Mouse (Mus musculus) mesoderm, embryonic 11.5 days (tissue): ENCODE measurements around the gene Susd3.

Experiments used
- DNase-seq: peaks from one replicate; pipeline ENCODE4 v3.0.0-alpha.2; 2012; ENCODE audit warnings: low read depth, low spot score

The Susd3 gene

GRCm38 (mm10) chr13:49248467-49248862 lies at the start of gene Susd3:
TSS of gene Susd3 (minus strand) at chr13:49248706.
- no peak for DNase-seq

DNA sequence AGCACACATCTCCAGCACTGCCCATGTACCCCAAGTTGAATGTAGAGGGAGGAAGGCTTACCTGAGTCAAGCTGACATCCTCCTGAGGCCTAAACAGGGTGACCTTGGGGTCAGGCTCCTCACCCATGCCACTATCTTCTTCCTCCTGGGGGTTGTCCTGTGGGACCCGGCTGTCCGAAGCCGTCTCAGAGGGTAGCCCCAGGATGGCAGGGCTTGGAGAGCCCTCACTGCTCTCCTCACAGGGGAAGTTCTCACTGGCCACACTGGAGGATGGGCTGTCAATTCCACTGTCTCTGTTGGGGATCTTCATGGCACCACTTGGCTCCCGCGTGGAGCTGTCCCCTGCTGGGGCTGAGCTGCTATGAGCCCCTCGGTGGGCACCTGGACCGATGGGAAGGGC lies 47.8 kb upstream of the Susd3 start:
- no peak for DNase-seq

DNA sequence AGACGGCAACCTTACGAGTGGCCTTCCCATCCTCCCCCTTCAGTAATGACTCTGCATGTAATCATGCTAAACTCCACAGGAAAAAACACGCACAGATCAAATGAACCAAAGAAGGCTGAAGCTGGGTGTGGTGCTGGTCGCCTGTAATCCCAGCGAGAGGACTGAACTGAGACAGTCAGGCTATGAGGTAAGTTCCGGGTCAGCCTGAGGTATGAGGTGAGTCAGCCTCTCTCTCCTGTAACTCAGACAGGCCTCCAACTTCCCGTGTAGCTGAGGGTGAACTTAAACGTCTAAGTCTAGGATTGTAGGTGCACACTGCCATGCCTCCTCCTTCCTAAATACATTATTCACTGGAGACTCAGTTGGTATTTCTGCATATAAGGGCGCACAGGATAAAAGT lies 45.6 kb upstream of the Susd3 start:
- no peak for DNase-seq

DNA sequence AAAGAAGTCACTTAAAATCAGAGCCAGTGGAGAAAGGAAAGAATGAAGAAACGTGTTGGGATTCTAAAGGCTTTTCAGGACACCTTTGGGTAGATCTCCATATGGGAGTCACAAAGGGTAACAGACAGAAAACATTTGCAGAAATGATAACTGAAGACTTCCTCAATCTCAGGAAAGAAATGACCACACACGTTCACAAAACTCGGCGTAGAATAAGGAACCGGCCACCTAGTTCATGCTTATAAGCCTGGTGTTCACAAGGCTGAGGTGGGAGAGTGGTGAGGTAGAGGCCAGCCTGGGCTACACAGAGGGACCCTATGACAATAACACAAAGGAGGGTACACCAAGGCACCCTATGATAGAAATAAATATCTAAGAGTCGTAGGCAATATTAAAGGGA lies 43.4 kb upstream of the Susd3 start:
- DNase-seq = no peak

GRCm38 (mm10) chr13:49291398-49291797 lies 42.9 kb upstream of the Susd3 start:
- DNase-seq = peak; percentile 19

GRCm38 (mm10) chr13:49287224-49287623 lies 38.7 kb upstream of the Susd3 start:
- DNase-seq = no peak

DNA sequence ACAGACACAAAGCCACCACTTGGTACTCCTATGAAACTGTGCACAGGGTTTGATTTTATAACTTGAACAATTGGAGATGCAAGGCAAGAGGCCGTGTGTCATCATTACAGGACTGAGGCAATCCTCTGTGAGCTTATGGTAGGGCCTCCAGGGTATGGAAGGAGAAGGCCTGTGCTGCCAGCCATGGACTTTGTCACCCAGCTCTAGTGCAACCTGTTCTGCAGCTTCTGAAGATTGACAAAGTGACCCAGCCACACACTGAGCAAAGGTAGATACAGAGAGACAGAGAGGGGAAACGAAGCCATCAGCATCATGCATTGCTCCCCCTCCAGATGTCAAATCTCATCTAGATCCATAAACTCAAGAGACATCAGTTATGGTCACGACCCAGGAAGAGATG lies 38.2 kb upstream of the Susd3 start:
- DNase-seq = no peak

DNA sequence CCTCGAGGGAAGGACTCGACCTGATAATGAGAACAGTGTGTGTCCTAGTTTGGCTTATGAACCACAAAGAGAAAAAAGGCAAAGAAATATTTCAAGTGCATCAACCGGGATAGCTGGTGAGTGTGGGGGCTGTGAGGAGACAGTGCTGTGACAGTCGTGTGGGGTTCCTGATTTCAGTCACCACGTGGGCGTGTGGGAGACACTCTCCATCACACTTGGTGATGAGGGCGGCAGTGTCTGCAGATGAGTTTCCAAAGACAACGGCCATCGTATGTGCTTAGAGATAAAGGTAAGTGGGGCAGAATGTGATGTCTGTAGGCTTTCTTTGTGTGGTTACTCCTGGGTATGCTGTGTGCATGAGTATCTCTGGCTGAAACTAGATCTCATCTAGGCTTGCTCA lies 35.2 kb upstream of the Susd3 start:
- no peak for DNase-seq

DNA sequence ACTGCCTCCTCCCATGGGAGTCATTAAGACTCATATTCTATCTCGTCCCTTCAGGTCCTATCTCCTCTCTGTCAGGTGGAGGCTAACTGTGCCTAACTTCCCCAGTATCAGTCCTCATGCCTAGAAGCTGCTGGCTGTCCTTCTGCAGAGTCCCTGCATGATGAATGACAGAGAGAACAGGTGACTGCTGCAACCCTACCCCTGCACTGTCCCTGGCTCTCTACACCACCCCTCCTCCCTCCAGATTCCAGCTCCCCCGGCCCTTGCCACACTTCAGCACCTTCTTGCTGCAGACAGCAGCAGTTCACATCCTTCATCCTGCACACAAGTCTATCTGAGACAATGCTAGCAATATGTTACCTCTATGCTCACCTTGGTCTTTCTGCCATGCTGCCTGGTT lies 33.7 kb upstream of the Susd3 start:
- peak; percentile 17 for DNase-seq

DNA sequence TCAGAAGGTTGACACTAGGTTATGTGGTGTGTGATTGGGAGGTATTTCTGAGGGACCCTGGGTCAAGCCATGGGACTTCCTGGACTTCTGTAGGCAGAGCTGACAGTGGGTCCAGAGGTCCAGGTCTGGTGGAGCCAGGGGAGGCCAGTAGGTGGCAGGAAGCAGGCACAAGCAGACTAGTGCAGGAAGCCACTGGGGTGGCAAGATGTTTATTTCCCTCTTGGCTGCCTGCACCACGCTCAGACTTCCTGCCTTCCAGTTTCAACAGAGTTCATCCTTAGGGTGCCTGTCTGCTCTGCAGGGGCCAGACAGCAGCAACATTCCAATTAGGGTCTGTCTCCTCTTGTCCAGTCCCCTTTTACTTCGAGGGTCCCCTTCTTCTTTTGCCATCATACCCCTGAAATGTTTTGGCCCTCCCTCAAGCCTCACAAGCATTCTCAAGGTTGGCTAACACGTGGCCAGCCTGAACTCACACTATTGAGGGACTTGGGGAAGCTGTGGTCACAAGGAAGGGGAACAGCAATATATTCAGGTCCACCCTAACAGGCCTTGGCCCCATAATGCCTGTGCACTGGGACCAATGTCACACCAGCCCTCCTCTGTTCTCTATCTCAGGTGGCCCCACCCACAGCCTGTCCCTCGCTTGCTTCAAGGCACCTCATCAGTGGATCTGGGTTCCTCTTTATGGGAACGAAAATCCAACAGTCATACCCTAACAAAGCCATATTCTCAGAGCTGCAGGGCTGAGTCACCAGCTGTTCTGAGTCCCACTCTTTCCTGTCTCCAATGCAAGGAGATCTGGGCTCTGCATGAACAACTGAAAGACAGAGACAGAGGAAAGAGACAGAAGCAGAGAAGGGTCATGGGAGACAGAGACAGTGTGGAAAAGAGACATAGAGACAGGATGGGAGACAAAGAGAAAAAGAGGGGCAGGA lies 23.6 kb upstream of the Susd3 start:
- no peak for DNase-seq

DNA sequence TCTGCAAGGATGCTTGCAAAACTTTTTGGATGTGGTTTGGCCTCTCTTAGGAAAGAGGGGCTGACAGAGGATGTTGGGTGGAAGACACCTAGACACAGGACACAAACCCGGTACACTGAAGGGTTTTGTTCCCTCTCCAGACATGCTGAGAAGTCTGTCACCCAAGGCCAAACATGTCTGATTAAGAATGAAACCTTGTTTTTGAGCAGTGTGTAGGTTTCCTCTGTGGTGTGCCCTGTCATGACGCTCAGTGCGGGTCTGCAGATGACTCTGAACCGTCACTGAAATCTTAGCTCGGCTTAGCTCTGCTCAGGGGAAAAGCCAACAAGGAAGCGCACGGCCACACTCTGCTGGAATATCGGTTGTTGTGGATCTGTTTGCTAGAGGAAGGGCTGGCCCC lies 22.0 kb upstream of the Susd3 start:
- DNase-seq = no peak

- no peak for DNase-seq
These were observed 19.1 kb upstream of the Susd3 start for GRCm38 (mm10) chr13:49267645-49268044.

DNA sequence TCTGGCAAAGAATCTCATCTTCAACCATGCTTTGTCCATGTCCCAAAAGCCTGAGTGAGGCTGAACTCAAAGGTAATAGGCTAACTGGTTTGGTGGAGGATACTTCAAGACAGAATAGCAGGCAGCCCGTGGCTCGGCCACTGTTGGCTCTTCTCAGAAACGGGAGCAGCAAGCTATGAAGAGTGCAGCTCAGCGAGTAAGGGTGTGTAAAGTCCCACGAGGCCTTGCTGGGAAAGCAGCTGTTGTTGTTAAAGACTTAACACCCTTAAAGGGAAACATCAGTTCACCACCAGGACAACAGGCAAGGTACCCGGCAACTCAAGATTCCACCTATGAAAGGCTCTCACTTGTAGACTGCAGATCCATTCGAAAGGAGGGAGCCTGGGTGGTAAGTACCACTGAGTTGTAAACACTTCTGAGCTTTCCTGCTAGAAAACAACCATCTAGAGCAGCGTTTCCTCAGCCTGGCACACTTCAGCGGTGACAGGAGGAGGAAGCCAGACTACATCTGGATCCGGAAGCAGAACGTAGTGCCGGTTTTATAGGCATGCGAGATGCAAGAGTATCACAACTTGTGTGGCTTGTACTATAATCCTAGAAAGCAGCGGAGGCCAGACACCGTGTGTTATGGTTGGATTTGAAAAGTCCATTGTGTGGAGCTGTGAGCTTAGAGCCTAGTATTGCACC lies 11.7 kb upstream of the Susd3 start:
- DNase-seq = no peak

DNA sequence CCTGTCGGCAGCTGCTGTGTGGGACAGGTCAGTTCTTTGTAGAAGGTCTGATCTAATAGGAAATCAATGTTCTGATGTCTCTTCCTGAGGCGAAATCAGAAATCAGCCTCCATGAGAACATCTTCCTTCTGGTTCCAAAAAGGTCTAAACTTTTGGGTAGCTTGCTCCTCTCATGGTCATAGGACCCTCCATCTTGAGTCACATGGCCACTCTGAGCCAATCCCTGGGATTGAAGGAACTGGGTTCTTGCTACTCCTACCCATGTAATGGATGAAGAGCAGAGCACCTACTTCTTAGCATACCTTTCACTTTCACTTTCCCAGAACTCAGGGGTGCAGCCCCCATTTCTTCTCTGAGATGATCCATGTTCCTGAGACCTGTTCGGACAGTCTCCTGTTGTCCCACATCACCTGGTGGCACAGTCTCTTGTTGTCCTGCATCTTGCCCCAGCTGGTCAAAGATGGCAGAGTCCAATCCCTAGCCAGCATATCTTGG lies 9.4 kb upstream of the Susd3 start:
- no peak for DNase-seq

GRCm38 (mm10) chr13:49252746-49253145 lies 4.2 kb upstream of the Susd3 start:
- DNase-seq = no peak

- no peak for DNase-seq
These were observed 3.6 kb upstream of the Susd3 start for GRCm38 (mm10) chr13:49252113-49252512.

DNA sequence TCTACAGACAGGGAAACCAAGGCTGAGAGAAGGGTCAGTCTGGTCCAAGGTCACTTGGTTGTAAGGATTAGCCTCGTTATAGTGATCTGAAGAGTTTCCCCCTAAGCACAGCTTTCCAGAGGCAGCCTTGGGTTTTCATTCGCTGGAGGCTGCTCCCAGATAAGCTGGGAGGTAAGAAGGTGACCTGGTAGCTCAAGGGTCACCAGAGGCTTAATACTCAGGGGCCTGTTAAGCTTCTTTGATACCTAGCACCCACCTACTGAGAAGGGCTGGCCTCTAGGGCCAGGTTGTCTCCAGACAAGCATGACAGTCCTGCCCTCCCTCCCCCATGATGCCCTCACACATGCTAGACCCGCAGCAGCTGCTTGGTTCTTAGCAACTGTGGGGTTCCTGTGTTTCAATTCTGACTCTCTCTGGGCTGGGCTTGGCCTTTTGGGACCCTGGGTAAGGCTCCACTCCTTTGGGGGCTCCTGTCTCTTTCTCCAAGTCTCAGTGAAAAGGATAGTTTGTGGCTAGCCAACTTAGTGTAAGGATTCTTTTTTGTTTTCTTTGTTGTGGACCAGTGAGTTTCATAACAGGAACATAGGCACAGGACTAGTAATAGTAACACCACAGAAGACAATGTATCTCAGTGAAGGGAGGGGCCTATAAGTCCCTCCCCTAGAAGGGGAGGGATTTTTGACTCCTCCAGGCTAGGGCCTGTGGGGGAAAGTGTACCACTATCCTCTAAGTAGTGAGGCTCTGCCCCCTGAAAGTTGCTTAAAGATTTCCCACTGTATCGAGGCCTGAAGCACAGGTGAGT lies 2.4 kb upstream of the Susd3 start:
- DNase-seq = no peak

- no peak for DNase-seq
These were observed 1.1 kb upstream of the Susd3 start for GRCm38 (mm10) chr13:49249634-49250033.

DNA sequence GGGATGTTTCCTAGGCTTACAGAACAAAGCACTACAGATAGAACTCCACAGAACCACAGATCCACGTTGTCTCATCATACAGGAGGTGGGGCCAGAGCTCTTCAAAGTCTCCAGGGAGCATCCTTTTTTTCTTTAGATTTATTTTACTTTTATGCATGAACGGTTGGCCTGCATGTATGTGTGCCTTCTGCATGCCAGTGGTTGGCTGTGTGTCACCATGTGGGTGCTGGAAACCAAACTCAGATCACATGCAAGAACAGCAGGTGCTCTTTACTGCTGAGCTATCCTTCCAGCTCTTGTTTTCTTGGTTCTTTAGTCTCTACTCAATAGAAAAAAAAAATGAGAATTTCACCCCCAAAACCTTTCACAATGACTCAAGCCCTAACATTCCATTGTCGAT lies 417 bp upstream of the Susd3 start:
- DNase-seq = no peak

GRCm38 (mm10) chr13:49247740-49248466 lies 603 bp downstream of the Susd3 start:
- DNase-seq = peak; percentile 51

GRCm38 (mm10) chr13:49247232-49247739 lies 1.2 kb downstream of the Susd3 start:
- DNase-seq = no peak
